Mouse (Mus musculus): ENCODE results near the gene Nck2. TPM values are rescaled to one million over a fixed set of nuclear protein-coding genes. Genes with fewer than 3 reads are reported as not detected.

Nck2 gene
- polyA plus RNA-seq (2014; fragmentation: Nextera tagmentation; extraction: Ambion mirVana) = 53.2 and 56.7 TPM in 2 replicates

GRCm38 (mm10) chr1:43444531-43444930 lies at the start of gene Nck2:
TSS of gene Nck2 (plus strand) at chr1:43444579.
- no peaks in the 10 kb centered on the region for H3K9me3 ChIP-seq (ENCODE audit: control insufficient read depth, low read length)

DNA sequence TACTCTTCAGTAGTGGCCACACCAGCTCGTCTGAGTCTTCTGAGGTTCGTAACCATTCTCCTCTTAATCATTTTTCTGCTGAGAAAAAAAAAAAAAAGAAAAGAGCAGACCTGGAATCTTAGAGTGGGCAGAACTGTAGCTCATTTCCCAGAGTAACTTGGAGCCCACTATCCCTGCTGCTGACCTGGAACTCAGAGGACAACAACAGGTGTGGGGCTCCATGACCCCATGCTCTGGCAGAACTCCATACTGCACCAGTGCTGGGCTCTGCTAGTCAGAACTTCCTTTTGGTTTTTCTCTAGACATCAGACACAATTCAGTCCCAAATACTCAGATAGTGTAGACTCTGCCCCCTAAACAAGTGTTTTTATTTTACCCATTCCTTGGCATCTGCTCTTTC lies 49.3 kb upstream of the Nck2 start:
- WGBS = 74% methylated on average over 2 of the region's 2 CpGs
- no peak overlapping the region for H3K4me3 ChIP-seq (ENCODE audit: low read depth, low read length)
- no peak overlapping the region for H3K9ac ChIP-seq (ENCODE audit: low read length)
- H3K27me3 ChIP-seq (ENCODE audit: control insufficient read depth, insufficient read depth, low read length) = no peaks in the 10 kb centered on the region
- H3K4me1 ChIP-seq (ENCODE audit: control insufficient read depth, insufficient read depth, low read length) = peaks cover 4% of the 10 kb centered on the region
- no peaks in the 10 kb centered on the region for H3K9me3 ChIP-seq (ENCODE audit: control insufficient read depth, low read length)
- no peak for DNase-seq (ENCODE audit: low spot score)
- H3K4me2 ChIP-seq (ENCODE audit: low read depth, severe bottlenecking) = no peak overlapping the region
- H3K36me3 ChIP-seq (ENCODE audit: control insufficient read depth, insufficient read depth, low read length) = no peaks in the 10 kb centered on the region
- no peak for ATAC-seq (ENCODE audit: insufficient number of reproducible peaks, low FRiP score, low TSS enrichment, low read depth)
- H3K27ac ChIP-seq (replicated peaks; ENCODE audit: low read depth, low read length) = no peak overlapping the region

More at GRCm38 (mm10) chr1:43444531-43444930, at the start of gene Nck2:
- DNase-seq (ENCODE audit: low spot score) = no peak
- H3K9ac ChIP-seq (ENCODE audit: low read length) = peak within 1 kb of the TSS; percentile 97
- peaks cover 17% of the 10 kb centered on the region for H3K4me1 ChIP-seq (ENCODE audit: control insufficient read depth, insufficient read depth, low read length)
- no peak for ATAC-seq (ENCODE audit: insufficient number of reproducible peaks, low FRiP score, low TSS enrichment, low read depth)
- peak within 1 kb of the TSS; percentile 84 for H3K4me2 ChIP-seq (ENCODE audit: low read depth, severe bottlenecking)
- 13% methylated on average over 9 of the region's 9 CpGs for WGBS
- peak within 1 kb of the TSS; percentile 93 for H3K4me3 ChIP-seq (ENCODE audit: low read depth, low read length)
- H3K27me3 ChIP-seq (ENCODE audit: control insufficient read depth, insufficient read depth, low read length) = no peaks in the 10 kb centered on the region
- H3K27ac ChIP-seq (replicated peaks; ENCODE audit: low read depth, low read length) = peak within 1 kb of the TSS; percentile 97
- H3K36me3 ChIP-seq (ENCODE audit: control insufficient read depth, insufficient read depth, low read length) = no peaks in the 10 kb centered on the region

DNA sequence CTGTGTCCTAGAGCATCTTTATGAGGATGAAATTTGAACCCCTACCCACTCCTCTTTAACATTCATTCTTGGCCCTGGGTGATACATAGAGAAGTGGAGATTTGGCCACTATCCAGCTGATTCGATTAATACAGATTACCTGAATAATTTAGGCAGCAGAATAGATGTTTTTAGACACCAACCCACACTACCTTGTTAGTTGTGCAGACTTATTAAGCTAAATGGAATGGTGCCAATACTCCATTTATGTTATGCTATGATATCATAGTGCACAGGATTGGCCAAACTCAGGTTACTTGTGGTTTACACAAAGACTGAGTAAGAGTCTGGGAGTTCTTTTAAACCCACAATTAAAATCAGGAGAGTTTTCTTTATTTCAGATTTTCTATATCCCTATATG lies 48.6 kb upstream of the Nck2 start:
- Histone ChIP-seq H3K27ac (replicated peaks; ENCODE audit: low read depth, low read length) (no peak overlapping the region), H3K9me3 (ENCODE audit: control insufficient read depth, low read length) (no peaks in the 10 kb centered on the region), H3K9ac (ENCODE audit: low read length) (no peak overlapping the region), H3K4me2 (ENCODE audit: low read depth, severe bottlenecking) (no peak overlapping the region), H3K27me3 (ENCODE audit: control insufficient read depth, insufficient read depth, low read length) (no peaks in the 10 kb centered on the region), H3K4me1 (ENCODE audit: control insufficient read depth, insufficient read depth, low read length) (peaks cover 4% of the 10 kb centered on the region), H3K4me3 (ENCODE audit: low read depth, low read length) (no peak overlapping the region), H3K36me3 (ENCODE audit: control insufficient read depth, insufficient read depth, low read length) (no peaks in the 10 kb centered on the region)
- ATAC-seq (ENCODE audit: insufficient number of reproducible peaks, low FRiP score, low TSS enrichment, low read depth) = no peak
- 86% methylated on average over 1 of the region's 1 CpGs for WGBS
- DNase-seq (ENCODE audit: low spot score) = no peak

DNA sequence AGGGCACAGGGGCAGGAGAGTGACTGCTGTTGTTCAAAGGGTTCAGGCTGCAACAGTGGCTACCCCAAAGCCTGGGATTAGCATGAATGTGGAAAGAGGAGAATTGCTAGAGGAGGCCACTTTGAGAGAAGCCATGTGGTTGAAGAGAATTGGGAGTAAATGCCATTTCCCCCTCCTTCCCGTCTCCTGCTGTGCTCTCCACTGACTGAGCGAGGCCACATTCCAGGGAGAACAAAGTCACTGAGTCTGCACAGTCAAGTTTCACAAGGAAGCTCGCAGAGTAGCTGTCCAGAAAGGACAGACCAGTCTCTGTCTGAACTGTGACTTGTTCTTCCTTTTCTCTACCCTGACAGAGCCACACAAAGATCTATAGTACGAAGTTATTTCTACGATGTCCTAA lies 47.9 kb upstream of the Nck2 start:
- no peak overlapping the region for H3K27ac ChIP-seq (replicated peaks; ENCODE audit: low read depth, low read length)
- peaks cover 4% of the 10 kb centered on the region for H3K4me1 ChIP-seq (ENCODE audit: control insufficient read depth, insufficient read depth, low read length)
- H3K9me3 ChIP-seq (ENCODE audit: control insufficient read depth, low read length) = no peaks in the 10 kb centered on the region
- no peak overlapping the region for H3K4me2 ChIP-seq (ENCODE audit: low read depth, severe bottlenecking)
- H3K27me3 ChIP-seq (ENCODE audit: control insufficient read depth, insufficient read depth, low read length) = no peaks in the 10 kb centered on the region
- 41% methylated on average over 5 of the region's 5 CpGs for WGBS
- H3K9ac ChIP-seq (ENCODE audit: low read length) = no peak overlapping the region
- ATAC-seq (ENCODE audit: insufficient number of reproducible peaks, low FRiP score, low TSS enrichment, low read depth) = no peak
- H3K4me3 ChIP-seq (ENCODE audit: low read depth, low read length) = no peak overlapping the region
- H3K36me3 ChIP-seq (ENCODE audit: control insufficient read depth, insufficient read depth, low read length) = no peaks in the 10 kb centered on the region
- peak; percentile 23 for DNase-seq (ENCODE audit: low spot score)

DNA sequence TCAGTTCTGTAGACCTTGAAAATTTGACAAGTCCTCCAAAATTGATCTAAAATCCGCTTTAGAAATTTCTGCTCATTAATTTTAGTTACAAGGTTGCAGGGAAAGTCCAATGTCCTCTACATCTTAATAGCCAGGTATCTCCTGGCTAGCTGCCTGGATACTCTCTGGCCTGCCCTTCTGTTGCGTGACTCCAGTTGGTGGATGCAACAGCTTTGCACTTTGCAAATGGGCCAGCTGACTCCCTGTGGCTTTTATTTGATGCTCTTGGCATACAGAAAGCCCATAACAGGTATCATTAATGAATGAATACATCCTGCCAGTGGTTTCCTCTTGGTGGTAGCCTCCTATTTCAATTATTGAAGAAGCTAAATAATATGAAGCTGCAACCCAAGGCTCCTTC lies 47.3 kb upstream of the Nck2 start:
- ATAC-seq (ENCODE audit: insufficient number of reproducible peaks, low FRiP score, low TSS enrichment, low read depth) (no peak), DNase-seq (ENCODE audit: low spot score) (no peak)
- H3K27me3 ChIP-seq (ENCODE audit: control insufficient read depth, insufficient read depth, low read length) = no peaks in the 10 kb centered on the region
- 84% methylated on average over 2 of the region's 2 CpGs for WGBS
- no peak overlapping the region for H3K4me2 ChIP-seq (ENCODE audit: low read depth, severe bottlenecking)
- H3K4me1 ChIP-seq (ENCODE audit: control insufficient read depth, insufficient read depth, low read length) = peaks cover 4% of the 10 kb centered on the region
- no peaks in the 10 kb centered on the region for H3K9me3 ChIP-seq (ENCODE audit: control insufficient read depth, low read length)
- H3K36me3 ChIP-seq (ENCODE audit: control insufficient read depth, insufficient read depth, low read length) = no peaks in the 10 kb centered on the region
- no peak overlapping the region for H3K27ac ChIP-seq (replicated peaks; ENCODE audit: low read depth, low read length)
- H3K4me3 ChIP-seq (ENCODE audit: low read depth, low read length) = no peak overlapping the region
- no peak overlapping the region for H3K9ac ChIP-seq (ENCODE audit: low read length)

DNA sequence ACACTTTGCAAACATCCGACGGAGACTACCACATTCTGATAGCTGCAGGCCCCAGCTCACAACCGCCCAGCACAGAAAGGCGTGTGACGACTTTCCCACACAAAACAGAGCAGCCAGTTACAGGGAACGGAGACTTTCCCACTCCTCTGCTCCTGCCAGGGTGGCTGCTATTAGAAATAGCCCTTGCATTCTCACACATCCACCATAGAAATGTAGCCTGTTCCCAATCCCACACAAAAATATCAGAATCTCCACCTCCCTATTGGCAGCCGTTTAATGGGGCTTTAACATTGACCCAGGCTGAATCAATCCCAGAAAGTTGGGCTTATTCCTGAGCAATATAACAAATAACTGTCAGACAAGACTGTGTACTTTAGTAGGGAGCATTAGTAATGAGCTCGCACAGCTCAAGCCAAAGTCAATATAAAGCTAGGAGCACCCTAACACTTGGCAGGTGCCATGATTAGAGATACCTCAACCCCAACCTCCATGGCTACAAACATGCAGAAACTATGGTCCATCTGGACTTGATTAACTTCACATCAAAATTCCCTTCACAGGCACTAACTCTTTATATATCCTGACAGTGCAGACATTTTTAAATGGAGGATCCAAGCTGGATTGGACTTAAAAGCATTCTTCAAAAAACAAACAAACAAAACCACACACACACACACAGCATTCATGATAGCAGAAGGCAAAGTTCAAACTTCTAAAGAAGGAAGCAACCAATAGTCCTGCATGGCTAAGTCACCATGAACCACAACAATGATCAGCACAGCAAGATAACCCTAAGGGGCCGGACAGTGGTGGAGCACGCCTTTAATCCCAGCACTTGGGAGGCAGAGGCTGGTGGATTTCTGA lies 45.4 kb upstream of the Nck2 start:
- Histone ChIP-seq H3K4me2 (ENCODE audit: low read depth, severe bottlenecking) (no peak overlapping the region), H3K9me3 (ENCODE audit: control insufficient read depth, low read length) (no peaks in the 10 kb centered on the region), H3K4me1 (ENCODE audit: control insufficient read depth, insufficient read depth, low read length) (peaks cover 4% of the 10 kb centered on the region), H3K27me3 (ENCODE audit: control insufficient read depth, insufficient read depth, low read length) (no peaks in the 10 kb centered on the region), H3K4me3 (ENCODE audit: low read depth, low read length) (no peak overlapping the region), H3K36me3 (ENCODE audit: control insufficient read depth, insufficient read depth, low read length) (no peaks in the 10 kb centered on the region), H3K9ac (ENCODE audit: low read length) (no peak overlapping the region), H3K27ac (replicated peaks; ENCODE audit: low read depth, low read length) (no peak overlapping the region)
- 72% methylated on average over 10 of the region's 10 CpGs for WGBS
- DNase-seq (ENCODE audit: low spot score) (peak; percentile 23), ATAC-seq (ENCODE audit: insufficient number of reproducible peaks, low FRiP score, low TSS enrichment, low read depth) (no peak)

DNA sequence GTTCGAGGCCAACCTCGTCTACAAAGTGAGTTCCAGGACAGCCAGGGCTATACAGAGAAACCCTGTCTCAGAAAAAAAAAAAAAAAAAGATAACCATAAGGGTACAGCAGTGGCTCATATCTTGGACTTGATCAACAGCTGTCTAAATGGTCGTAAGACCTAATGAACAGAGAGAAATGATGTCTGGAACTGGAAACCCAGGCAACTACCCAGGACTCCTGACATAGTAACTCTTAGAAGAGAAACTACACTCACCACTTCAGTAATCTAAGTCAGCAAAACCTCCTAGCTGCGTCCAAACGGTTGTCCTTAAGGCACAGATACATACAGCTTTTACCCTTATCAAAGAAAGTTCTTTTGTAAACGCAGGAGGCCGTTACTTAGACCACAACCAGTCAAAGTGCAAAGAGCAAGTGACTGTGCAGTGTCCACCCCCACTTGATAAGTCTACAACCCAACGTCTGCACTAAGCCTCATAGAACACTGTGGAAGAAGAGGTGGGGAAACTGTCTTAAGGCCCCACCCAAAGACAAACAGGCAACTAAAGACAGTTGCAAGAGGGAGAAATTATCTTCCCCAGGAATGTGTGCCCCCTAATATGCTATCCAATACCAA lies 44.7 kb upstream of the Nck2 start:
- H3K9me3 ChIP-seq (ENCODE audit: control insufficient read depth, low read length) = no peaks in the 10 kb centered on the region
- H3K4me3 ChIP-seq (ENCODE audit: low read depth, low read length) = no peak overlapping the region
- no peaks in the 10 kb centered on the region for H3K27me3 ChIP-seq (ENCODE audit: control insufficient read depth, insufficient read depth, low read length)
- no peak overlapping the region for H3K9ac ChIP-seq (ENCODE audit: low read length)
- H3K27ac ChIP-seq (replicated peaks; ENCODE audit: low read depth, low read length) = no peak overlapping the region
- ATAC-seq (ENCODE audit: insufficient number of reproducible peaks, low FRiP score, low TSS enrichment, low read depth) = no peak
- WGBS = 74% methylated on average over 8 of the region's 8 CpGs
- no peaks in the 10 kb centered on the region for H3K36me3 ChIP-seq (ENCODE audit: control insufficient read depth, insufficient read depth, low read length)
- H3K4me2 ChIP-seq (ENCODE audit: low read depth, severe bottlenecking) = no peak overlapping the region
- peaks cover 4% of the 10 kb centered on the region for H3K4me1 ChIP-seq (ENCODE audit: control insufficient read depth, insufficient read depth, low read length)
- no peak for DNase-seq (ENCODE audit: low spot score)

- Histone ChIP-seq H3K9me3 (ENCODE audit: control insufficient read depth, low read length) (no peaks in the 10 kb centered on the region), H3K36me3 (ENCODE audit: control insufficient read depth, insufficient read depth, low read length) (no peaks in the 10 kb centered on the region), H3K4me1 (ENCODE audit: control insufficient read depth, insufficient read depth, low read length) (peaks cover 4% of the 10 kb centered on the region), H3K4me2 (ENCODE audit: low read depth, severe bottlenecking) (no peak overlapping the region), H3K27me3 (ENCODE audit: control insufficient read depth, insufficient read depth, low read length) (no peaks in the 10 kb centered on the region), H3K27ac (replicated peaks; ENCODE audit: low read depth, low read length) (no peak overlapping the region), H3K4me3 (ENCODE audit: low read depth, low read length) (no peak overlapping the region), H3K9ac (ENCODE audit: low read length) (no peak overlapping the region)
- 29% methylated on average over 3 of the region's 3 CpGs for WGBS
- DNase-seq (ENCODE audit: low spot score) (peak; percentile 23), ATAC-seq (ENCODE audit: insufficient number of reproducible peaks, low FRiP score, low TSS enrichment, low read depth) (no peak)
Measured at GRCm38 (mm10) chr1:43400655-43401054, 43.7 kb upstream of the Nck2 start.
